Mouse (Mus musculus) heart, postnatal 0 days (tissue): ENCODE measurements around the gene Rce1.

Source experiments
- CTCF ChIP-seq: IDR thresholded peaks from 2 replicates; pipeline ENCODE4 v1.5.1; 2016; ENCODE audit warnings: antibody characterized with exemption, control low read depth, low read depth
- EP300 ChIP-seq: IDR thresholded peaks from 2 replicates; pipeline ENCODE4 v1.6.1; 2016; ENCODE audit warnings: antibody characterized with exemption, low read depth

GRCm38 (mm10) chr19:4658156-4658555, 32.7 kb upstream of the Rce1 start:
- TF ChIP-seq CTCF = no peak
- TF ChIP-seq EP300 = no peak
